Mouse (Mus musculus) Muller cell, postnatal 12 days (primary cell): ENCODE measurements around the gene Tas2r138.
"Not testable (repeated sequence)": the region's sequence is repeated elsewhere in the genome, so short reads cannot be mapped to it uniquely, and the experiment has no call there.

Source experiments
- DNase-seq: peaks from one replicate; pipeline ENCODE4 v3.0.0-alpha.2; 2015; ENCODE audit errors: inconsistent ontology term

Tas2r138 gene

DNA sequence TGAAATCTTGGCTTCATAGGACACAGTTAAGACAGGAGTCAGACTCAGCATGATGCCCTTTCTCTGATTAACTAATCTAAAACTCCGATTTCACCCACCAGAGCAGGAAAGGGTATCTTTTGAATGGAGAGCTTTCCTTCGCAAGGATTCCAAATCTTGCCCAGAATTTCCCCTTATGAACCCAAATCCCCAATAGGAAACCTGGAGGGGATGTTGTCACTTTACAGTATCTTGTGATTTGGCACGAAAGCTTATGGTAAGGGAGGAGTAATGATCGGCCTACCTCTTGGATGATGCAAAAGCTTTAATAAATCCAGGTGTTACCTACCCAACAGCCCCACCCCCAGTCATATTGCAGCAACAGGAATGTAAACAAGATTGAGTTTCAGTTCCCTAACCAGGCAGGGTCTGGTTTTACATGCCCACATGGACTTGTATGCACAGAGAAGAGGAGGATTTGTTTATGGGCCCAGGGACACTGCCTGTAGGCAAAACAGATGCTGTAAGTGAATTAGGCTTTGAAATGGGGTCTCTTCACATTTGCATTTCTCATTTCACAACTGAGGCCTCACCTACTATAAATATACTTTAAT lies at the start of gene Tas2r138:
Tas2r138 (minus strand) TSS at position 51 of the 593 bp plus-strand sequence.
- no peak for DNase-seq

DNA sequence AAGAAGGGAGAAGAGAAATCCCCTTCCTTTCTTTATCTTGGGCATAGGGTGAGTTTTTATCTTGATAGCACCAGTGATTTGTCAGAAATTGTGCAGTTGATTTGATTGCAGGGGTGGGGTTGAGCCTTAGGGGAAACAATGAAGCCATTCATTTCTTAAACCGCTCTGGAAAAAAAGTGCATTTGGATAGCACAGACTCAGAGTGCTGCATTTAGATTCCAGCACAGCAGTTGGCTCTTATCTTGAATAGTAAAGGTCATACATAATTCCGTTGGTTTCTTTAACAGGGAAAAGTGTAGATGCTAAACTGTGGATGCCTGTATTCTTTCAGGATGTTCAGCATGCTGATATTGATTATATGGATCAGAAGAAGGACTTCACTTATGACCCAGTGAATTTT lies 47.8 kb upstream of the Tas2r138 start:
- DNase-seq = peak; percentile 17

DNA sequence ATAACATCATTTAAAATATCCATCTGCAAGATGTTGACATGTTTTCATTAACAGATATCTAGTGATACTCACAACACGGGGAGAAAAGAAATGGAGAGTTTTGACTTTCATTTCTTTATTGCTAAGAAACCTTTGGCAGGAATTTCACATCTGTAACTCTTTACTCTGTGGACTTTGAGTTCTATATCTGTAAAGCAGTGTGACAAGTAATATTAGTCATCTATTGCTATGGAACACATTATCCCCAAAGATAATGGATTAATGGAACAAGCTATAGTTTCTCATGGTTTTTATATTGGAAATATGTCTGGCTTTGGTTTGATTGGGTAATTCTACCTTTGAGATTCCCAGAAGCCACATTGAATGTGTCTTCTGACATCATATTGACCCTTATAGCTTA lies 37.8 kb upstream of the Tas2r138 start:
- no peak for DNase-seq

DNA sequence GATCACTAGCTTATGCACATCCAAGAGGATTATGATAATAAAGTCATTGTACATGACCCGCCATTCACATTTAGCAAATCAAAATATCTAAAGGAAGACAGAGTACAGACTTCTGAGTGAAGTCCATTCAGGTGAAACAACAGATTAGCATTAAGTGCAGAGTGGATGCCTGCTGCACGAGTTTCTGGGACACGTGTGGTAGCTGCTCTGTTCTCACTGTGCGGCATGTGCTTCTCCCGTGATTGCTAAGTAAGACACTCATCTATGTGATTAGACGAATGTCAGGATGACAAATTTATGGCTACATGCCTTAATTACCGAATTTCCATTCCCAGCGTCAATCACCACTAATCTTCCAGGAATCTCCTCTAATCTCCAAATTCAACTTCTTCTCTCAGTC lies 32.6 kb upstream of the Tas2r138 start:
- no peak for DNase-seq

DNA sequence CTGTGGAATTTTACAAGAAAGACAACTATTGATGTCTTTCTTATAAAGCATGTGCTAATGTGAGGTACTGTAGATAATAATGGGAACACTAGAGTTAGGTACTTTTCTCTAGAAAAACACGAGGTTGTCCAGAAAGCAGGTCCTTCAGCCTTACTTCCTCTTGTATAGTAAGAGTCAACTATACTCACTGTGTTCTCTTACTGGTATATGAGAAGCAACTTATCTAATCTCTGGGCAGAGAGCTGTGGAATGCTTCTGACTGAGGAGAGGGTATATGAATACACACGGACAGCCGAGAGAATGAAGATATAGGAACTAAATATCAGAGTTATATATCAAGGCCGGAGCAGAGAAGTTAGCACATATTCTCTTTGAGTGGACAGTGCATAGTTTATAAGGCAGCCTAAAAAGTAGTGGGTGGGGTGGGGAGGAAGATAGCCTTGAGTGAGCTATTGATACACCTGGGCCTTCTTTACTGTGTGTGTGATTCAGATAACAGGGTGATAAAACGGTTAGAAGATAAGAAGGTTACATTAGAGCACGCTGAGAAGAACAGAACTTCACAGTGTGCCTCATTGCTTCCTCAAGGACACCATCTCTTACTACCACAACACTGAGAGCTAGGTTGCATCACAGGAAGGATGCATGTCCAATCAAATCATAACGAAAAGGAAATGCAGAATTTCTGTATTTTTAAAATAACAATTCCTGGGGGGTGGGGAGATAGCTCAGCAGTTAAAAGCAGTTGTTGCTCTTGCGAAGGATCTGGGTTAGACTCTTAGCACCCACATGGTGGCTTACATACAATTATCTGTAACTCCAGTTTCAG lies 27.8 kb upstream of the Tas2r138 start:
- no peak for DNase-seq

DNA sequence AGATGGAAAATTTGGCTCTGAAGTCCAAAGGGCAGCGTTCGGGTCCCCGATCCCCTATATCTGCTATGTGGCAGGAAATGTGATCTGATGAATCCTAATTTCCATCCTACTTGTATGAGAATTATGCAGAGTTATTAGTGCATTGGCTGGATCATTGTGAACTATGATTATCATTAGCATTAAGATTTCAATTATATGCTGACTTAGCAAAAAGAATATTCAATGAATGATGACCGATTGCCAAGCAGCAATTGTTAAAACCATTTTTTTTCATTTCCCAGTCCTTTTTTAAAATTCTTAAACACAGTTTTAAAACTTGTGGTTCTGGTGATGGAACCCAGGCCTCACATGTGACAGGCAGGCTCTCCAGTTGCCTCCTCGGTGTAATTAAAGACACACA lies 24.6 kb upstream of the Tas2r138 start:
- DNase-seq = no peak

DNA sequence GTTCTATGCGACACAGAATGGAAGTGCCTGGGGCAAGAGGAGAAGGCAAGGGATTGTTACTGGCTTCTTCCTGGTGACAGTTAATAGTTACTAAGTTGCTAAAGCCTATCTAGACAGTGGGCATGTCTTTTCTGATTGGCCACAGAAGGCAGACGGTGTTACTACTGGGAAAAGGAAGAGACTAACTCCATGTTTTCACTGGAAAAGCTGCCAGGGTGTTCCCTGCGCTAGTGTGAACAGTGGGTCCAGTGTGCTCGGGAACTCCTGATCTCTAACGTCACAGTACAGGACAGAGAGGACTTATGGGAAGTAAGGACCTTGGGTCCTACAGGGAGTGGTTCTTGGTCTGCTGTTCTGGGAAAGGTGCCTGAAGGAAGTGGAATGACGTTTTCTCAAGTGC lies 22.4 kb upstream of the Tas2r138 start:
- no peak for DNase-seq

DNA sequence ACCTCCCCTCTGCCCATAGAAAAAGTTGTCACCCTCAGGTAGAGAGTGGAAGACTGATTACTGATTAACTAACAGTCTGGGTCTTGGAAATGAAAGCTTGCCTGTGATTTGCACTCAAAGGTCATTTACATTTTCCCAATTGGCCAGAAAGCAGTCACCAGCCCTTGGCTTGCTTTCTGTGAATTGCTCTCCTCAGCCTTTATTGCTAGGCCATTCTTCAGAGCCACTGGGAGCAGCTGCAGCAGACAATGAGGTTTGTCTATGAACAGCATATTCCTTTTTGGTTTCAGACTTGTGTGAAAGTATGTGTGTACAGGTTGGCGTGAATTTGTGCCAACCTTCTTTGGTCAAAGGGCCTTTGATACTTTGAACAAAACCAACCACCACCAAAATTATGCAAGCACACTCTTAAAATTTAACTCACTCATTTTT lies 21.5 kb upstream of the Tas2r138 start:
- DNase-seq = peak; percentile 5

DNA sequence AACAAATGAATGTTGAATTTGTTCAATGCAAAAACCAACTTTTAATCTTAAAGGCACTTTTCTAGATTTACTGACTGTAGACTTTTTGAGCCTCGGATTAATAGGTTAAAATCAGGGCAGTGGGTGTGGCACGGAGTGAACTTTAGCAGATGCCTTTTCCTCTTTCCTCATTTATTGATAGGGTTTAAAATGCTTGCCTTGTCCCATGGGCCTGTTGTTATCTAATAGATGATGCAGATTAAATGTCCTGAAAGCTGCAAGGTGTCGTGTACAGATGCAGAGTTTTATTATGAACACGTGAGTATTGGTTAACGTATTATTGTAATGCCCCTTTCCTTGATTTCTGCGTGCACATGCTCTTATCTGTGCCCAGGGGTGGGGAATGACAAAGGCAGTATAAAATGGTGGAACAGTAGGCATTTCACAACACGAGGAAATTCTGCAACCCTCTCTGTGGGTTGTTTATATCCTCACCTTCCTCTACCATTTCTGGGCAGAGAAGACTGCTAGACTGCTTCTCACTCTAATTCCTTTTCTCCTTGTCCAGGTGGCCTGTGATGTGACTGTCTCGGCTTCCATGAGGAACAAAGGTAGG lies 15.4 kb upstream of the Tas2r138 start, which contains the start of gene Mgam:
Mgam (plus strand) TSS at position 426 of the 595 bp plus-strand sequence.
- no peak for DNase-seq

DNA sequence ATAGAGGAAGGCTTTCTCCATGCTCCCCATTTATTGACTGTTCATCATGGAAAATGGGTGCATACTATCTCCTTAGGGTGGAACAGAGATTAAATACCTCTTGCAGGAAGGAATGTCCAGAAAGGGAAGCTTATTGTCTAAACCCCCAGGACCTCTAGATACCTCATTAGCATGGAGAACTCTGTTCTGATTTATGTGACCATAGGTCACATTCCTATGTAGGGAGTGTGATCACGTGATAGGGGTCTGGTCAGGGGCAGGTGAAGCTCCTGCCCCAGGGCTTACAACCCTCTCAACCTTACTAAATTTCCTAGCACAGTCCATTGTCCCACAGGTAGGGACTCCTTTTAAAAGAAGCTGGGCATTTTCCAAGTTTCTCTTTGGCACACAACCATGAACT lies 13.0 kb upstream of the Tas2r138 start:
- no peak for DNase-seq

DNA sequence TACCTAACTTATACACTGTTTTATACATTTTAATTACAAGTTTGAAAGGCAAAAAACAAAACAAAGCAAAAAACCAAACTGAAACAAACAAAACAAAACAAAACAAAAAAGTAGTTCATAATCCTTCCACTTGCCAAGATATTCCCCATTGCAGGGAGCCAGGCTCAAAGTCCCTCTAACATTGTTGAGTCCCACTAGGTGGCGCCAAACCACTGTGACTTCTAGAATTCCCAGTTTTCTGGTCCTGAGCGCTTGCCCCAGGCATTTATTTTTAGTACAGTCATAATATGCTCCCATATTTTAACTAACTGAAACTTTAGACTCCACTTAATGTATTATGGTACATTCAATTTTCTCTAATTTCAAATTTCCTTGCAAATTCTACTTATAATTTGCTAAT lies 4.9 kb upstream of the Tas2r138 start:
- DNase-seq = peak; percentile 25

DNA sequence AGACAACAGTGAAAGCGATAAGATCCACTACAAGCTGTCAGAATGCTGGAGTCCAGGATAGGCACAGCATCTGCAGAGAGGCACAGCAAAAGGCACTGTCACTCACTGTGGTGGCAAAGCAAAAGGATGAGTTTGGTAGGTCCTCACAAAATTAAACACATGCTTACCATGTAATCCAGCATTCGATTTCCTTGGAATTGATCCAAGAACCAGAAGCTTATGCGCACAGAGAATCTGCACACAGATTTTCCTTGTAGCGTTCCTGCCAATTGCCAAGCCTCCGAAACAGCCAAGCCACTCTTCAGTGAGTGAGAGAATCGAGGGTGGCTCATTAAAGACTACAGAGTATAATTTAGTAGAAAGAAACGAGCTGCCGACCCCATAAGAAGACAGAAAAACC lies 2.9 kb downstream of the Tas2r138 start:
- no peak for DNase-seq

DNA sequence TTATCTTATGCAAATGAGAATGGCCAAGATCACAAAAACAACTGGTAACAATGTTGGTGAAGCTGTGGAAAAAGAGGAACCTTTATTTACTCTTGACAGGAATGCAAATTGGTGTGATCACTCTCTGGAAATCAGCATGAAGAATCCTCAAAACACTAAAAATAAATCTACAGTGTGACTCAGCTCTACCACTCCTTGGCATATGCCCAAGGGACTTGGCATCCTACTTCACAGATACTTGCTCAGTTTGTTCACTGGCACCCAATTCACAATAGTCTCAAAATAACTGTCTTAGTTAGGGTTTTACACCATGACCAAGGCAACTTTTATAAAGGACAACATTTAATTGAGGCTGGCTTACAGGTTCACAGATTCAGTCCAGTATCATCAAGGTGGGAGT lies 5.7 kb downstream of the Tas2r138 start:
- DNase-seq = peak; percentile 83

DNA sequence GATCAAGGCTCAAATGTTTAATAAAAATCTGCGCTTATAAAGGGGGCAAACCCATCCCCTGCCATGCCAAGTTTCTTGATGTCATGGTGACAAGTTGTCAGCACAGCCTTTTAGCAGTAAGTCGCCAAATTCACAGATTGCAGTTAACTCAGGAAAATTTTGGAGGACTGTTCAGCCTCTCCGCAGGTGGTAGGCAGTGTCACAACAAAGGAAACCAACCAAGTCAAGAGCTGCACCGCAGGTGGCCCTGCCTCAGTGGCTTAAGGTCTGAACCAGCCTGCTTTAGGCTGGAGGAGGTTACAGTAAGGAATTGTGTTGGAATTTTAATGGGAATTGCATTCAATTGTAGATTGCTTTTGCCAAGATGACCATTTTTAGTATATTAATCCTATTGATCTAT lies 14.6 kb downstream of the Tas2r138 start:
- DNase-seq = not testable (repeated sequence)

DNA sequence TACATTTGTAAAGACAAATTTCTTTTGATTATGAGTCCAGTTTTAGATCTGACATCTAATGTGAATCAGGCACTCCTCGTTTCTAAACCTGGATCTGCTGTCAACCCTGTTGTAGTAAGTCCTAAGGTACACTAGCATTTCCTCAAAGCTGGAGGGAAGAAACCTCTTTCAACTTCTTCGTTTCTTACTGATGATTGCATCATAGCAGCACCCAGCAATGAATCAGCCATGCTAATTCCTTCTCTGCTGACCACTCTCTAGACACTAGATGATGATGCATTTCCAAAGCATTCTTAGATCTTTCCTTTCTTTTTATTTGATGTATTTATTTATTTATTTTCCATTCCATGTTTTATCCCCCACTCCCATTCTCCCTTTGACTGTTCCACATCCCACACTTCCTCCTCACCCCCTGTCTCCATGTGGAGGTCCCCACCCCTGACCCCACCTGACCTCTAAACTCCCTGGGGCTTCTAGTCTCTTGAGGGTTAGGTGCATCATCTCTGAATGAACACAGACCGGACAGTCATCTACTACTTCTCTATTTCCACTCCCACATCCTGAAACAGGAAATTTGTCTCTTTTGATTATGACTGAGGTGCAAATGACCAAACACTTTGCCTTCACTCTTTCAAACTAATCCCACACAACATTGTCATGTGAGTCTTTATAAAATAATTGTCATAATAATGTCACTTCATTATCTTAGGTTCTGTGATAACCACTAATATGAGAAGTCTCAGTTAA lies 18.1 kb downstream of the Tas2r138 start:
- peak; percentile 16 for DNase-seq

DNA sequence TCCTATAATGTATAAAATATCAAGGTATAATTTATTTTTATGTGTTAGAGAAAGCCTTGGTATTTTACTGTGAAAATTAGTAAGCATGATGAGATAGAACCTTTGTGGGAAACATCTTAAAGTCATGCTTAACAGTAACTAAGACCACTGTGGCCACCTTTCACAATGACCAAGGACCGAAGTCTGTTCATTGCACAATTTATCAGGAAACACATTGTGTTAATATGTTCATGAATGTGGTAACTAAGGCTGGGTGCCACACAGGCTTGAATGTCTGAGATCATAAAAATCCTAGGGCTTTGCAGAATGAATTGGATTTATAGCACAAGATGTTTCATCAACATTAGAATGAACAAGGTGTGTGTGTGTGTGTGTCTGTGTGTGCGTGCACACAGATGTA lies 24.8 kb downstream of the Tas2r138 start:
- no peak for DNase-seq

DNA sequence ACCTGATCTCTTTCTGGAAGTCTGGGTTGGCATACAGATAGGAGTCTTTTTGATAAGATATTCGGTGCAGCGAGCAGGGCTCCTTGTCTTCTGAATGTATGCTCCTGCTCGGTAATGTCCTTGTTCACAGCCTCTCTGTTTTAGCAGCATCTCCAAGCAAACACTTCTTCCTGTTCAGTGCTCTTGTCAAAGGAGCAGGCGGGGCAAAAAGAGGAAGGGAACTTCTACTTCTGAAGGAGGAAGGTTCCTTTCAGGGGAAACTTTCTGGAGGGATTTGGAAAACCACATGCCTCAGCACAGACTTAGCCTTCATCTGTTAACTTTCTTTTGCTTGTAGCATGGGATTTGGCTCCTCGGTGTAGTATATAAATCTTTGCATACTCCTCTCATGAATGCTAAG lies 27.5 kb downstream of the Tas2r138 start, which contains the start of gene Clec5a:
Clec5a (minus strand) TSS at position 177 of the 400 bp plus-strand sequence.
- DNase-seq = no peak

DNA sequence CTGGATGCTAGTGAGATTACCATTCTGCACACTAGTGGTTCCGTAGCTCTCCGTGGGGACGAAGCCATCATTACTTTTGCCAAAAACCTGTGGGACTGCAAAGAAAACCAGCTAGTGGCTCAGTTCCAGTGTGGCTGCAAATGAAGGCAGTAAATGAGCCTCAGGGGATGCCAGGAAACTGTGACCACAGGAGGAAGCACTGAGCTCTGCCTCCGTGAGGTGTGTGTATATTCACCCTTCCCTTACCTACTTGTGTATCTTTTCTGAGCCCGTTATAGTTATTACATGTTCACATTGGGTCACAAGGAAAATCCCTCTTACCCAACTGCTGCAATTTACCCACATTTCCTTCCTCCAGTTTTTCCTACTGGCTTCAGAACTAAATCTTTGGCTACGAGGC lies 28.8 kb downstream of the Tas2r138 start:
- no peak for DNase-seq

DNA sequence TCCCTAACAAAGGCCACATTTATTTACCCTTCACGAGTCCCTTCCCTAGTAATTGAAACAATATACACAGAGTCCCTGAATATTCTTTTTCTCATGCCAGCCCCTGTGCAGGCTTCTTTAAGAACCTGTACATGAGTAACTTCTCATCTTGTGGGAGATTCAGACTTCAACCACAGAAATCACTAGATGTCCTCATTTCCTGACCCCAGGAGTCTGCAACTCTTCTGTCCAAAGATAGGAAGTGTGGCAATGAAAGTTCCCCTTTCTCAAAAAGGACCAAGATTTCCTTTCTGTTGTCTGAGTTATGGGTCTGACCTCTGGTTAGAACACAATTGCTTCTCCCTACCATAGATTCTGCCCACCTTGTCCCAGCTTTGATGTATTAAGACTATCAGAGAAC lies 36.8 kb downstream of the Tas2r138 start:
- DNase-seq = no peak

DNA sequence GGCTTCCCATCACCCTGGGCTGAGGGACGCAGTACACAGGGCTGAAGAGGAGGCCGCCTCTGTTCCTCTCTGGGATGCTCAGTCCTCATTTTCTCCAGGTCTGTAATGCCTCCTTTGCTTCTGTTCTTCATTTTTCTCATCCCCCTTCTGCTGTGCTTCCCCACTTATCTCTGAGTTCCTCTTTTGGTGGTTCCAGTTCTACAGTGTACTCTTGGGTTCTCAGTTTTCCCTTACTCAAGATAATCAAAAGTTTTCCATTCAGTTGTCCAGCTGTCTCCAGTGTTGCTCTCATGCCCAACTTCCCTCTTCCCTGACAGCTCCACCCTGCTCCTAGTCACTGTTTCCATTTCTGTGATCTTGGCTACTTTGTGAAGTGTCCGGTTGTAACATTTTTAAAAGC lies 39.5 kb downstream of the Tas2r138 start:
- no peak for DNase-seq

DNA sequence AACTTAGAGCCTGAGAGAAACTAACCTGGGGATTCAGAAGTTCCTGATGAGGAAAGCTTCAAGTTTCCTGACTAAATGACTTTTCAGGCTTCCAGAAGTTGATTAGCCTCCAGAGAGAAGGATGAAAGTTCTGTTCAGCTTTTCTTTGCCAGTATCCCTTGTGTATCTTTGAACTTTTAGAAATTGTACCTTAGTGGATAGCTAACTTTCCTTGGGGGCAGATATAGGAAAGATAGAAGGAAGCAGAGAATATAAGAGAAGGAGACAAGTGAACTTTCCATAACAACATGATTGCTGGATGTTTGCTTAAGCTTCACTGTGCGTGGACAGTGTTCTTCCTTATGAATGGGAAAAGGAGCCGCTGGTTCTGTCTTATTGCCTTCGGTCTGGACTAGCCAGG lies 43.9 kb downstream of the Tas2r138 start, which contains the start of gene Olfr460:
Olfr460 (plus strand) TSS at position 301 of the 400 bp plus-strand sequence.
- DNase-seq = no peak
